Mouse (Mus musculus): ENCODE measurements around the gene Mmp1b.
"Not testable (repeated sequence)": the region's sequence is repeated elsewhere in the genome, so short reads cannot be mapped to it uniquely, and the experiment has no call there.

The Mmp1b gene

DNA sequence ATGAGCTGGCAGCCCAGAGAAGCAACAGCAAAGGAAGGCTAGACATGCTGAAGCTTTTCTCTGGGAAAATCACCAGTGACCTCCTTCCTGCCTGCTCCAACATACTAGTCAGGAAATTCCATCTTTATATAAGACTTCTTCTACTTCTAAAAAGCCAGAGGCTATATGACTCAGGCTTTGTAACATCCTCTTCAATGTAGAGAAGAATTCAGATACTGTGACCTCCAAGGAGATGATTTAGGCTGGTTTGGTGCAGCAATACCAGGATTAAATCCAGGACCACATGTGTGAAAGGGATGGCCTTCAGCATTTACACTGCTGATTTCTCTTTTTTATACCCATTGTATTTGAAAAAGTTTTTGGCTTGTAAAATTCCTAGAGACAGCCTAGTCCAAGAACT, at the start of gene Mmp1b:
Gene Mmp1b (minus strand): TSS at position 101 of the 400 bp plus-strand sequence.
- DNase-seq (ENCODE audit: inconsistent age in 2 of 2, low spot score in 1 of 2): no peak

DNA sequence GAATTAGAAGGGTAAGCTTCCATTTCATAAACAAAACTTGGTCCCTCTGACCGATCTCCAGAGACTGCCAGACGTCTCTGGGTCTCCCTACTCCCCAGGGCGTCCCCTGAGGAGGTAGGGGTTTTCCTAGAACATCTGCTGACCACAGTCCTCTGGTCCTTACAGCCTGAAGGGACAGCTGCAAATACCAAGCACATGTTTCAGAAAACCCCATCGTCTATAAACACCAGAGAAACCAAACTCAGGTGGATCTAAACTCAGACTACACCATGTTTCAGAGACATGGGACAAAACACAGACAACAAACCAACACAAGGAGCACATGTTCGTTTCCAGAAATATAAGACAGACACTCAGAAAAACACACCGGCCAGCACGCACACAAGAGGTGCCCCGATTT, 8.7 kb upstream of the Mmp1b start:
- DNase-seq (ENCODE audit: inconsistent age in 2 of 2, low spot score in 1 of 2): not testable (repeated sequence)

DNA sequence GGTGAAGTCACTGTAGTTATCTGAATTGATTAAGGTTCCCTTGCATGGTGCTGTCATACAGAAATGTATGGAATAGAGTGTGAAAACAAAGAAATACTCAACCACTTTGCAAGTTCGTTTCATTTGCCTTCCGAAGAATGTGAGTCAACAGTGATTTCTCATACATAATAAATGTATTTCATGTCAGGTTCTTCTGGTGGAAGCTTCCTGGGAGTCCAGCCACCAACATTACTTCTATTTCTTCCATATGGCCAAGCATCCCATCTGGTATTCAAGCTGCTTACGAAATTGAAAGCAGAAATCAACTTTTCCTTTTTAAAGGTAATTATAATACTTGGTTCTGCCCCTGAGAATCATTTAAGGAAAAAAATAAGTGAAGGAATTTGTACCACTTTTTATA, 33.3 kb downstream of the Mmp1b start:
- DNase-seq (ENCODE audit: inconsistent age in 2 of 2, low spot score in 1 of 2): no peak

DNA sequence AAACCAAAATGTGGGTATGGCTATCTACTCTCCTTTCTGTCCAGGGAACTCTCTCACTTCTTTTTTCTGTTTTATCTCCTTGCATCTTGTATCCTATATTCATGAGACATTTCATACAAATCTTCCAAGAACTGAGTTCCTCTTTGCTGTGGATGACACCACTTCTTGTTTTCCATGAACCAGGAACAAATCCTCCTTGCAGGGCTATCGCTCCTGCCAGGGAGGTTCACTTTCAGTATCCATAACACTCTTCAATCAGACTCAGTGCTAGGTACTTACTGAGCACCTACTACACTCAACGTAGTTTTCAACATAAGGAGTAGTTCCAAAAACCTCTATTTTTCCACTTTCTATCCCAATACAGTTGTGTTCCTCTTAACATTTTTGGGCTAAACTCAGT, 42.3 kb downstream of the Mmp1b start:
- DNase-seq (ENCODE audit: inconsistent age in 2 of 2, low spot score in 1 of 2): no peak

DNA sequence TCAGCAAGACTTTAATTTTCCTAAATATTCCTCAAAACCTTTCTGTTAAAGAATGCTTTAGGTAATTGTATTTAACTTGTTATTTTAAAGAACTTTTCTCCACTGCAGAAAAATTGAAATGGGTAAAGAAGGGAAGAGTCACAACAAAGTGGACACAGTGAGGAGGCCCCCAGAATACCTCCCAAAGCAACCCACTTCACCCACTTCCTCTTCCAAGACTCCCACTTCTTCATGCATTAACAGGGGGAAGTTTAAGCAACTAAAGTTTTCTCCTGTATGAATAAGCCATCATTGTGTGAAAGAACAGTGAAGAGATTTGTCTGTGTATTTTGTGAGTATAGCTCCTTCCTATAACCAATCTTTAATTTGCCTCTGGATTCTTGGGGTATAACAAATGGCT, 43.7 kb downstream of the Mmp1b start, which contains the start of gene Mmp12:
Gene Mmp12 (plus strand): TSS at position 275 of the 400 bp plus-strand sequence.
- no peak for DNase-seq (ENCODE audit: inconsistent age in 2 of 2, low spot score in 1 of 2)

DNA sequence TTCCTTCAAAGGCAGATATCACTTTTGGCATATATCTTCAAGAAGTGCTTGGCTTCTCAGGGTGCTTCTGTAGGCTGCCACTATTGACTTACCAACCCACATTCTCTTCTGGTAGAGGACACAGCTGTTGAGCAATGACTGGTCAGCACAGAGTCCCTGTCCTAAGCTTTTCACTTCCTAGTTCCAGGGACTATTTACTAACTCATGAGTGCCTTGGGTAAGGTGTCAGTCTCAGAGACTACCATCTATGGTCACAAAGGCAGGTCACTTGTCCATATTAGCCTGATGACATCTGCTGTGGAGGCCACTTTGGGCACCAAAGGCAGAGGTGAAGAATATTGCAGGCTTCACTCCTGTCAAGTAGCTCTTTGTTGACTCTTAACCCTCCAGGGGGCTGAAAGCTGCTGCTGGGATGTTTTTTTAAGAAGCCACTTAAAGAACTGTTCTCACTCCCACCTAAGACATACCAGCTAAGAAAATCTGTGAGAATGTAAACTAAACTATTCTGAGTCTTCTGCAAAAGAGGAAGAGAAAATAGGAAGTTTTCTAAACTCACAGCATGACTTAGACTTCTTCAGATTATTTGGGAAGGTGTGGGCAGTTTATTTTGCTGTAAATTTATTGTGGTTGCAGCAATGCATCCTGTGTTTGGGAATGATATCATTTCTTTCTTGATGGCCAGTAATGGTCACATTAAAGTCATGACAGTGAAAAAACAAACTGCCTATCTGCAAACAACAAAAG, 50.9 kb downstream of the Mmp1b start:
- no peak for DNase-seq (ENCODE audit: inconsistent age in 2 of 2, low spot score in 1 of 2)

DNA sequence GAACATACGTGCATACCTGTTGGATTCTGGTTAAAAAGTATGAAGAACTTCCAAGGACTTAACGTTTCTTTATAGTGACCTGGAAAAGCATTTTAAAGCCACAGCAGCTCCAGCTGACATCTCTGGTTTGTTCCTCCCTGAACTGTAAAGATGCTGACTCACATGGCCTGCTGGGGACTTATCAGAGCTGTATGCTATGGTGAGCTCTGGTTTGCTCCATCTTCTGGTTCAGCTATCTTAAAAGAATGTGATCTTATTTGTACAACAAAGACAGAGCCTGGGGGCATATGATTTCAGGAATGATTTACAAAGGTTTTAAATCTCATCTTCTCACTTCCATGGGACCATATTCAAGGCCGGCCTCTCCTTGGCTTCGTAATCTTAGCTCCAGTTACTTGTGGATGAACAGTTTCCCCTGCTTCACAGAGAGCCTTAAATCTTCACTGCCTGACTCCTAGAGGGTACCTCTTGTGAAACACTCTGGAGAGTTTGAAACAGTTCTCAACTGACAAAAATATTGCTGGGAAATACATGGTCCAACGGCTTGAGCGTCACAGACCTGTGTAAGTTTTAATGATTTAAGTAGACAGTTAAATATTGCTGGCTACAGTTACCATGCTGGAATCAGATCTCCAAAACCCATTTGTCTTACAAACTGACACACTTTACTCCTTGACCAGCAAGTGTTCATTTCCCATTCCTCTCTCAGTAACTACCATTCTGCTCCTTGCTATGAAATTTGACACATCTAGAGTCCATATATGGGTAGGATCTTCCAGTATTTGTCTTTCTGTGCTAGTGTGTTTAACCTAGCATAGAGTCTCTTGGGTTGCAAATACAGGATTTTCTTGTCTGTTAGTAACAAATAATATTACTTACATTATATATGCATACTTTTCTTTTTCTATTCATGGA, 51.8 kb downstream of the Mmp1b start:
- no peak for DNase-seq (ENCODE audit: inconsistent age in 2 of 2, low spot score in 1 of 2)

DNA sequence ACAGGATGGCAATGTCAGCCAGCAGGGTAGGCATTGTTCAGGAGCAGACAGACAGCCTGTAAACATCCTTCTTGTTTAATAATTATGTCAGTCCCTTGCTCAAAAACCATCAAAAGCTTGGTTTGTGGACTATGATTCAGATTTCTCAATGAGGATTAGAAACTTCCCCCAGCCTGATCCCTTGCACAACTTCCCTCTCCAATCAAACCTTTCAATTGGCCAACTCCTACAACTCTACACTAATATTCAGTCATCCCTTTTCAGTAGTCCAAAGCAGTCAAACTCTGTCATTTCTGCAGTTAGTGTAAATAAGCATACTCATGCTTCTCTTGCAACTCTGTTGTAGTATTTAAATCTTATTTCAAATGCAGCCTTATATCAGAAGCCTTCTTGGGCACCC, 56.0 kb downstream of the Mmp1b start:
- DNase-seq (ENCODE audit: inconsistent age in 2 of 2, low spot score in 1 of 2): no peak
